Mouse (Mus musculus) embryonic facial prominence, embryonic 10.5 days (tissue): ENCODE measurements around the gene Igsf23. TPM values are rescaled to one million over a fixed set of nuclear protein-coding genes. Genes with fewer than 3 reads are reported as not detected.
"Not testable (repeated sequence)": the region's sequence is repeated elsewhere in the genome, so short reads cannot be mapped to it uniquely, and the experiment has no call there.

ENCODE experiments used
- DNase-seq: peaks from one replicate; pipeline ENCODE4 v3.0.0-alpha.2; 2017; ENCODE audit warnings: low spot score
- H3K27ac ChIP-seq: fragments of 300-500 bp; sonication (generic); replicated peaks from 2 replicates; pipeline ENCODE4 v1.5.1; 2016; ENCODE audit warnings: mild to moderate bottlenecking
- H3K27me3 ChIP-seq: fragments of 300-500 bp; sonication (generic); replicated peaks from 2 replicates; pipeline ENCODE4 v1.6.1; 2016; ENCODE audit warnings: low read depth, mild to moderate bottlenecking; ENCODE audit not compliant: poor library complexity, severe bottlenecking
- H3K36me3 ChIP-seq: fragments of 300-500 bp; sonication (generic); replicated peaks from 2 replicates; pipeline ENCODE4 v1.6.1; 2016; ENCODE audit warnings: mild to moderate bottlenecking, moderate library complexity
- H3K4me1 ChIP-seq: fragments of 300-500 bp; sonication (generic); 2 replicates; pipeline ENCODE4 v1.6.1; 2016
- H3K4me3 ChIP-seq: fragments of 300-500 bp; sonication (generic); 2 replicates; pipeline ENCODE4 v1.5.1; 2016; ENCODE audit warnings: mild to moderate bottlenecking, moderate library complexity
- H3K9me3 ChIP-seq: fragments of 300-500 bp; sonication (generic); 2 replicates; pipeline ENCODE4 v1.6.1; 2016; ENCODE audit warnings: mild to moderate bottlenecking
- WGBS: fragments of 180-500 bp; shearing (Covaris S2); methylation state at CpG from one replicate; pipeline ENCODE4 v1.1.7; 2016; 5-methylcytosine and 5-hydroxymethylcytosine counted together
- polyA plus RNA-seq: library from polyadenylated mRNA; unstranded; fragments of >200 nt; fragmentation: Nextera tagmentation; extraction: Ambion mirVana; gene quantifications from 2 replicates; pipeline ENCODE4 v1.2.1, GENCODE M21; 2016

Igsf23 gene
- polyA plus RNA-seq = 0.21 TPM in 1 of 2 replicates, not detected in the other

- WGBS = 48% methylated on average over 9 of the region's 9 CpGs
- Histone ChIP-seq H3K4me3 (no peak within 1 kb of the TSS), H3K27me3 (no peaks in the 10 kb centered on the region), H3K9me3 (no peaks in the 10 kb centered on the region), H3K27ac (no peak within 1 kb of the TSS), H3K4me1 (peaks cover 23% of the 10 kb centered on the region), H3K36me3 (no peaks in the 10 kb centered on the region)
- DNase-seq = no peak
These were observed at the start of gene Igsf23 for GRCm38 (mm10) chr7:19950589-19950988. TSS of gene Igsf23 (minus strand) at chr7:19950756.

GRCm38 (mm10) chr7:19996721-19997120 lies 46.2 kb upstream of the Igsf23 start:
- H3K27me3 ChIP-seq, DNase-seq, H3K36me3 ChIP-seq, H3K27ac ChIP-seq, H3K4me1 ChIP-seq, H3K4me3 ChIP-seq: not testable (repeated sequence)
- peaks cover 28% of the 10 kb centered on the region for H3K9me3 ChIP-seq
- WGBS = 70% methylated on average over 3 of the region's 3 CpGs

- H3K27ac ChIP-seq, H3K27me3 ChIP-seq, DNase-seq, H3K4me1 ChIP-seq, H3K36me3 ChIP-seq, H3K4me3 ChIP-seq: not testable (repeated sequence)
- WGBS = 69% methylated on average over 8 of the region's 8 CpGs
- peaks cover 30% of the 10 kb centered on the region for H3K9me3 ChIP-seq
These were observed 40.6 kb upstream of the Igsf23 start, which contains the start of gene Nlrp9b for GRCm38 (mm10) chr7:19991165-19991564. TSS of gene Nlrp9b (plus strand) at chr7:19991465.

GRCm38 (mm10) chr7:19971516-19971915 lies 21.0 kb upstream of the Igsf23 start:
- Histone ChIP-seq H3K27me3 (no peaks in the 10 kb centered on the region), H3K27ac (no peak overlapping the region), H3K9me3 (peaks cover 31% of the 10 kb centered on the region), H3K4me1 (no peaks in the 10 kb centered on the region), H3K36me3 (no peaks in the 10 kb centered on the region), H3K4me3 (no peak overlapping the region)
- DNase-seq = no peak
- 89% methylated on average over 4 of the region's 4 CpGs for WGBS

GRCm38 (mm10) chr7:19970196-19970595 lies 19.6 kb upstream of the Igsf23 start:
- H3K9me3 ChIP-seq = peaks cover 31% of the 10 kb centered on the region
- no peak overlapping the region for H3K27ac ChIP-seq
- DNase-seq = no peak
- H3K36me3 ChIP-seq = no peaks in the 10 kb centered on the region
- no peaks in the 10 kb centered on the region for H3K27me3 ChIP-seq
- no peaks in the 10 kb centered on the region for H3K4me1 ChIP-seq
- 94% methylated on average over 8 of the region's 8 CpGs for WGBS
- H3K4me3 ChIP-seq = no peak overlapping the region

- WGBS = 95% methylated on average over 4 of the region's 4 CpGs
- Histone ChIP-seq H3K9me3 (peaks cover 31% of the 10 kb centered on the region), H3K4me3 (no peak overlapping the region), H3K27me3 (no peaks in the 10 kb centered on the region), H3K4me1 (no peaks in the 10 kb centered on the region), H3K36me3 (no peaks in the 10 kb centered on the region), H3K27ac (no peak overlapping the region)
- no peak for DNase-seq
These were observed 19.1 kb upstream of the Igsf23 start for GRCm38 (mm10) chr7:19969541-19970090.

- Histone ChIP-seq H3K36me3 (no peaks in the 10 kb centered on the region), H3K4me3 (no peak overlapping the region), H3K27me3 (no peaks in the 10 kb centered on the region), H3K9me3 (peaks cover 26% of the 10 kb centered on the region), H3K27ac (no peak overlapping the region), H3K4me1 (no peaks in the 10 kb centered on the region)
- DNase-seq = no peak
- 77% methylated on average over 3 of the region's 3 CpGs for WGBS
These were observed 18.6 kb upstream of the Igsf23 start for GRCm38 (mm10) chr7:19969106-19969505.

- H3K27ac ChIP-seq = no peak within 1 kb of the TSS
- H3K36me3 ChIP-seq = no peaks in the 10 kb centered on the region
- H3K9me3 ChIP-seq = peaks cover 11% of the 10 kb centered on the region
- H3K4me3 ChIP-seq = no peak within 1 kb of the TSS
- H3K27me3 ChIP-seq = no peaks in the 10 kb centered on the region
- H3K4me1 ChIP-seq = no peaks in the 10 kb centered on the region
- no peak for DNase-seq
- 84% methylated on average over 7 of the region's 7 CpGs for WGBS
These were observed 14.5 kb upstream of the Igsf23 start, which contains the start of gene Ceacam20 for GRCm38 (mm10) chr7:19964985-19965579. TSS of gene Ceacam20 (plus strand) at chr7:19965412.

- no peak overlapping the region for H3K27ac ChIP-seq
- WGBS = 54% methylated on average over 1 of the region's 1 CpGs
- no peaks in the 10 kb centered on the region for H3K4me1 ChIP-seq
- H3K27me3 ChIP-seq = no peaks in the 10 kb centered on the region
- DNase-seq = no peak
- H3K36me3 ChIP-seq = no peaks in the 10 kb centered on the region
- peaks cover 3% of the 10 kb centered on the region; the same call in 1 of the 2 replicates for H3K9me3 ChIP-seq
- H3K4me3 ChIP-seq = no peak overlapping the region
These were observed 11.9 kb upstream of the Igsf23 start for GRCm38 (mm10) chr7:19962423-19962822.

- no peak overlapping the region for H3K27ac ChIP-seq
- H3K4me3 ChIP-seq = no peak overlapping the region
- H3K36me3 ChIP-seq = no peaks in the 10 kb centered on the region
- peak; percentile 86 for DNase-seq
- peaks cover 15% of the 10 kb centered on the region for H3K4me1 ChIP-seq
- WGBS = 3% methylated on average over 7 of the region's 7 CpGs
- H3K9me3 ChIP-seq = no peaks in the 10 kb centered on the region
- no peaks in the 10 kb centered on the region for H3K27me3 ChIP-seq
These were observed 5.8 kb upstream of the Igsf23 start for GRCm38 (mm10) chr7:19956341-19956781.

GRCm38 (mm10) chr7:19955861-19956260 lies 5.3 kb upstream of the Igsf23 start:
- 74% methylated on average over 4 of the region's 4 CpGs for WGBS
- no peaks in the 10 kb centered on the region for H3K36me3 ChIP-seq

GRCm38 (mm10) chr7:19953054-19953453 lies 2.5 kb upstream of the Igsf23 start:
- H3K4me1 ChIP-seq = peaks cover 23% of the 10 kb centered on the region
- WGBS = 39% methylated on average over 9 of the region's 9 CpGs
- H3K9me3 ChIP-seq = no peaks in the 10 kb centered on the region
- DNase-seq = no peak
- no peaks in the 10 kb centered on the region for H3K27me3 ChIP-seq
- H3K36me3 ChIP-seq = no peaks in the 10 kb centered on the region
- H3K4me3 ChIP-seq = no peak overlapping the region
- no peak overlapping the region for H3K27ac ChIP-seq

More at GRCm38 (mm10) chr7:19955861-19956260, 5.3 kb upstream of the Igsf23 start:
- peaks cover 15% of the 10 kb centered on the region for H3K4me1 ChIP-seq
- no peak overlapping the region for H3K27ac ChIP-seq
- no peaks in the 10 kb centered on the region for H3K9me3 ChIP-seq
- DNase-seq = no peak
- H3K4me3 ChIP-seq = no peak overlapping the region
- H3K27me3 ChIP-seq = no peaks in the 10 kb centered on the region

GRCm38 (mm10) chr7:19952320-19952986 lies 1.9 kb upstream of the Igsf23 start:
- WGBS = 55% methylated on average over 10 of the region's 10 CpGs
- H3K27ac ChIP-seq = no peak overlapping the region
- no peak for DNase-seq

More at GRCm38 (mm10) chr7:19952320-19952986, 1.9 kb upstream of the Igsf23 start:
- Histone ChIP-seq H3K4me3 (no peak overlapping the region), H3K36me3 (no peaks in the 10 kb centered on the region), H3K27me3 (no peaks in the 10 kb centered on the region), H3K9me3 (no peaks in the 10 kb centered on the region), H3K4me1 (peaks cover 23% of the 10 kb centered on the region)
